Mouse (Mus musculus): Measurements from ENCODE around the gene Anapc2. TPM values are rescaled to one million over a fixed set of nuclear protein-coding genes. Genes with fewer than 3 reads are reported as not detected.

The Anapc2 gene
- polyA plus RNA-seq, 1 experiment from 2014 or later: 107 TPM

- Histone ChIP-seq H3K4me1 (replicated peaks; ENCODE audit: control insufficient read depth, insufficient read depth, low read length) (no peaks in the 10 kb centered on the region), H3K4me3 (ENCODE audit: low read depth, low read length) (no peak overlapping the region), H3K4me2 (replicated peaks; ENCODE audit: low read depth, low read length) (no peak overlapping the region), H3K27ac (ENCODE audit: low read depth, low read length) (no peak overlapping the region), H3K27me3 (ENCODE audit: control insufficient read depth, insufficient read depth, low read length) (peaks cover 51% of the 10 kb centered on the region), H3K36me3 (ENCODE audit: control insufficient read depth, insufficient read depth, low read length) (no peaks in the 10 kb centered on the region), H3K9ac (ENCODE audit: low read depth, low read length) (no peak overlapping the region), H3K9me3 (ENCODE audit: control insufficient read depth, low read length) (no peaks in the 10 kb centered on the region)
- no peak for ATAC-seq (ENCODE audit: low FRiP score)
- WGBS: 2% methylated on average over 11 of the region's 11 CpGs
- DNase-seq (ENCODE audit: low spot score): no peak
These were observed 39.2 kb downstream of the Anapc2 start for GRCm38 (mm10) chr2:25311491-25311891.

- Histone ChIP-seq H3K4me3 (ENCODE audit: low read depth, low read length) (peak overlapping the region; percentile 35), H3K4me1 (replicated peaks; ENCODE audit: control insufficient read depth, insufficient read depth, low read length) (no peaks in the 10 kb centered on the region), H3K4me2 (replicated peaks; ENCODE audit: low read depth, low read length) (peak overlapping the region; percentile 61), H3K27ac (ENCODE audit: low read depth, low read length) (no peak overlapping the region), H3K36me3 (ENCODE audit: control insufficient read depth, insufficient read depth, low read length) (no peaks in the 10 kb centered on the region), H3K9ac (ENCODE audit: low read depth, low read length) (0 out of 2 replicates have a peak overlapping the region, but pooled peaks have one; percentile 23), H3K27me3 (ENCODE audit: control insufficient read depth, insufficient read depth, low read length) (peaks cover 44% of the 10 kb centered on the region), H3K9me3 (ENCODE audit: control insufficient read depth, low read length) (no peaks in the 10 kb centered on the region)
- ATAC-seq (ENCODE audit: low FRiP score) (peak; percentile 25; the same call in 1 of the 2 replicates), DNase-seq (ENCODE audit: low spot score) (peak; percentile 7)
- WGBS: 7% methylated on average over 28 of the region's 31 CpGs
These were observed 46.1 kb downstream of the Anapc2 start for GRCm38 (mm10) chr2:25318119-25318966.

GRCm38 (mm10) chr2:25318971-25319773 lies 46.9 kb downstream of the Anapc2 start, which contains the start of gene Grin1:
Gene Grin1 (minus strand): TSS chr2:25319187.
- DNase-seq (ENCODE audit: low spot score): peak; percentile 80
- Histone ChIP-seq H3K4me3 (ENCODE audit: low read depth, low read length) (peak within 1 kb of the TSS; percentile 35), H3K9ac (ENCODE audit: low read depth, low read length) (0 out of 2 replicates have a peak within 1 kb of the TSS, but pooled peaks have one; percentile 23), H3K4me1 (replicated peaks; ENCODE audit: control insufficient read depth, insufficient read depth, low read length) (no peaks in the 10 kb centered on the region), H3K4me2 (replicated peaks; ENCODE audit: low read depth, low read length) (peak within 1 kb of the TSS; percentile 61), H3K27me3 (ENCODE audit: control insufficient read depth, insufficient read depth, low read length) (peaks cover 40% of the 10 kb centered on the region), H3K27ac (ENCODE audit: low read depth, low read length) (no peak within 1 kb of the TSS), H3K9me3 (ENCODE audit: control insufficient read depth, low read length) (no peaks in the 10 kb centered on the region), H3K36me3 (ENCODE audit: control insufficient read depth, insufficient read depth, low read length) (no peaks in the 10 kb centered on the region)
- 9% methylated on average over 58 of the region's 58 CpGs for WGBS
- peak; percentile 43; the same call in 1 of the 2 replicates for ATAC-seq (ENCODE audit: low FRiP score)

- H3K36me3 ChIP-seq (ENCODE audit: control insufficient read depth, insufficient read depth, low read length): no peaks in the 10 kb centered on the region
- no peak overlapping the region for H3K4me3 ChIP-seq (ENCODE audit: low read depth, low read length)
- DNase-seq (ENCODE audit: low spot score) (no peak), ATAC-seq (ENCODE audit: low FRiP score) (no peak)
- no peaks in the 10 kb centered on the region for H3K9me3 ChIP-seq (ENCODE audit: control insufficient read depth, low read length)
- no peak overlapping the region for H3K4me2 ChIP-seq (replicated peaks; ENCODE audit: low read depth, low read length)
- no peaks in the 10 kb centered on the region for H3K4me1 ChIP-seq (replicated peaks; ENCODE audit: control insufficient read depth, insufficient read depth, low read length)
- H3K27ac ChIP-seq (ENCODE audit: low read depth, low read length): no peak overlapping the region
- WGBS: 27% methylated on average over 2 of the region's 2 CpGs
- no peak overlapping the region for H3K9ac ChIP-seq (ENCODE audit: low read depth, low read length)
- peaks cover 37% of the 10 kb centered on the region for H3K27me3 ChIP-seq (ENCODE audit: control insufficient read depth, insufficient read depth, low read length)
These were observed 47.8 kb downstream of the Anapc2 start for GRCm38 (mm10) chr2:25320084-25320483.

- ATAC-seq (ENCODE audit: low FRiP score): no peak
- WGBS: 78% methylated on average over 2 of the region's 2 CpGs
- no peaks in the 10 kb centered on the region for H3K4me1 ChIP-seq (replicated peaks; ENCODE audit: control insufficient read depth, insufficient read depth, low read length)
- no peak overlapping the region for H3K9ac ChIP-seq (ENCODE audit: low read depth, low read length)
- H3K27ac ChIP-seq (ENCODE audit: low read depth, low read length): no peak overlapping the region
- peaks cover 1% of the 10 kb centered on the region; the same call in 1 of the 2 replicates for H3K27me3 ChIP-seq (ENCODE audit: control insufficient read depth, insufficient read depth, low read length)
- no peak for DNase-seq (ENCODE audit: low spot score)
- H3K4me3 ChIP-seq (ENCODE audit: low read depth, low read length): no peak overlapping the region
- no peaks in the 10 kb centered on the region for H3K36me3 ChIP-seq (ENCODE audit: control insufficient read depth, insufficient read depth, low read length)
- no peaks in the 10 kb centered on the region for H3K9me3 ChIP-seq (ENCODE audit: control insufficient read depth, low read length)
- H3K4me2 ChIP-seq (replicated peaks; ENCODE audit: low read depth, low read length): no peak overlapping the region
These were observed 53.8 kb downstream of the Anapc2 start for GRCm38 (mm10) chr2:25326036-25326435.

GRCm38 (mm10) chr2:25328440-25328839 lies 56.2 kb downstream of the Anapc2 start:
- Histone ChIP-seq H3K9ac (ENCODE audit: low read depth, low read length) (no peak overlapping the region), H3K4me2 (replicated peaks; ENCODE audit: low read depth, low read length) (no peak overlapping the region), H3K36me3 (ENCODE audit: control insufficient read depth, insufficient read depth, low read length) (no peaks in the 10 kb centered on the region), H3K27ac (ENCODE audit: low read depth, low read length) (no peak overlapping the region), H3K9me3 (ENCODE audit: control insufficient read depth, low read length) (no peaks in the 10 kb centered on the region), H3K27me3 (ENCODE audit: control insufficient read depth, insufficient read depth, low read length) (no peaks in the 10 kb centered on the region; the same call in 1 of the 2 replicates), H3K4me3 (ENCODE audit: low read depth, low read length) (no peak overlapping the region), H3K4me1 (replicated peaks; ENCODE audit: control insufficient read depth, insufficient read depth, low read length) (peaks cover 3% of the 10 kb centered on the region; the same call in 1 of the 2 replicates)
- DNase-seq (ENCODE audit: low spot score): peak; percentile 63
- ATAC-seq (ENCODE audit: low FRiP score): no peak
- 37% methylated on average over 7 of the region's 7 CpGs for WGBS

GRCm38 (mm10) chr2:25331470-25331869 lies 59.2 kb downstream of the Anapc2 start:
- 63% methylated on average over 9 of the region's 9 CpGs for WGBS
- Histone ChIP-seq H3K9me3 (ENCODE audit: control insufficient read depth, low read length) (no peaks in the 10 kb centered on the region), H3K4me1 (replicated peaks; ENCODE audit: control insufficient read depth, insufficient read depth, low read length) (peaks cover 3% of the 10 kb centered on the region; the same call in 1 of the 2 replicates), H3K9ac (ENCODE audit: low read depth, low read length) (peak overlapping the region; percentile 91; the same call in 1 of the 2 replicates), H3K4me2 (replicated peaks; ENCODE audit: low read depth, low read length) (peak overlapping the region; percentile 86), H3K36me3 (ENCODE audit: control insufficient read depth, insufficient read depth, low read length) (0 out of 2 replicates have a peak, but pooled peaks cover 3% of the 10 kb centered on the region), H3K4me3 (ENCODE audit: low read depth, low read length) (peak overlapping the region; percentile 93), H3K27ac (ENCODE audit: low read depth, low read length) (no peak overlapping the region), H3K27me3 (ENCODE audit: control insufficient read depth, insufficient read depth, low read length) (no peaks in the 10 kb centered on the region; the same call in 1 of the 2 replicates)
- DNase-seq (ENCODE audit: low spot score) (no peak), ATAC-seq (ENCODE audit: low FRiP score) (no peak)

GRCm38 (mm10) chr2:25332286-25333160 lies 60.2 kb downstream of the Anapc2 start, which contains the start of gene Man1b1:
Gene Man1b1 (plus strand): TSS chr2:25332338.
- H3K9ac ChIP-seq (ENCODE audit: low read depth, low read length): peak within 1 kb of the TSS; percentile 91

More at GRCm38 (mm10) chr2:25332286-25333160, 60.2 kb downstream of the Anapc2 start, which contains the start of gene Man1b1:
- ATAC-seq (ENCODE audit: low FRiP score) (peak; percentile 98), DNase-seq (ENCODE audit: low spot score) (peak; percentile 100)
- peak within 1 kb of the TSS; percentile 86 for H3K4me2 ChIP-seq (replicated peaks; ENCODE audit: low read depth, low read length)
- H3K4me3 ChIP-seq (ENCODE audit: low read depth, low read length): peak within 1 kb of the TSS; percentile 93
- WGBS: under 1% methylated on average over 78 of the region's 78 CpGs
- peak within 1 kb of the TSS; percentile 77 for H3K27ac ChIP-seq (ENCODE audit: low read depth, low read length)
- H3K27me3 ChIP-seq (ENCODE audit: control insufficient read depth, insufficient read depth, low read length): no peaks in the 10 kb centered on the region; the same call in 1 of the 2 replicates
- 0 out of 2 replicates have a peak, but pooled peaks cover 3% of the 10 kb centered on the region for H3K36me3 ChIP-seq (ENCODE audit: control insufficient read depth, insufficient read depth, low read length)
- H3K9me3 ChIP-seq (ENCODE audit: control insufficient read depth, low read length): no peaks in the 10 kb centered on the region
- H3K4me1 ChIP-seq (replicated peaks; ENCODE audit: control insufficient read depth, insufficient read depth, low read length): peaks cover 3% of the 10 kb centered on the region; the same call in 1 of the 2 replicates
